Mouse (Mus musculus): Measurements from ENCODE around the gene Arl15. TPM values are rescaled to one million over a fixed set of nuclear protein-coding genes. Genes with fewer than 3 reads are reported as not detected.

Arl15 gene
- polyA plus RNA-seq, 1 experiment, result 23.8 TPM

DNA sequence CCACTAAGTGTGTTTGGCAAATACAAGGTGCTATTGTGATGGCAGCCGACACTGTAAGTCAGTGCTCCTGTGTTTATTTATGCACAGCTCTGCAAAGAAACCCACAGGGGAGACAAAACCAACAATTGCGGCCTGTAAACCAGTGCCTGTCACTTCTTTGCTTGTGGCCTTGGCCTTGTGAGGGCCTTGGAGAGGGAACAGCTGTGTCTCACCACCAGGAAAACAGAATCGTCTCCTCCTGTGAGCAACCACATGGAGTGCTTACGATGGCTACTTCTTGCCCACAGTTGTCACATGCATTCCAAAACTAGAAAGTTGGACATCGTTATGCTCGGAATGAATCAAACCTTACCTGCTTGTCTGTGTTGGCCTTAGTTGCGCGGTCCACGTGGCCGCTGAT, 52.1 kb downstream of the Arl15 start:
- TF ChIP-seq POLR2A (IDR thresholded peaks at IDR 0.05; ENCODE audit: borderline replicate concordance, extremely low read depth, insufficient read depth, insufficient read length, poor library complexity, severe bottlenecking), result no peak
- TF ChIP-seq CTCF (IDR thresholded peaks at IDR 0.05; ENCODE audit: borderline replicate concordance, extremely low read depth, insufficient read depth, insufficient read length), result no peak
- no peak for DNase-seq (ENCODE audit: low read depth)

DNA sequence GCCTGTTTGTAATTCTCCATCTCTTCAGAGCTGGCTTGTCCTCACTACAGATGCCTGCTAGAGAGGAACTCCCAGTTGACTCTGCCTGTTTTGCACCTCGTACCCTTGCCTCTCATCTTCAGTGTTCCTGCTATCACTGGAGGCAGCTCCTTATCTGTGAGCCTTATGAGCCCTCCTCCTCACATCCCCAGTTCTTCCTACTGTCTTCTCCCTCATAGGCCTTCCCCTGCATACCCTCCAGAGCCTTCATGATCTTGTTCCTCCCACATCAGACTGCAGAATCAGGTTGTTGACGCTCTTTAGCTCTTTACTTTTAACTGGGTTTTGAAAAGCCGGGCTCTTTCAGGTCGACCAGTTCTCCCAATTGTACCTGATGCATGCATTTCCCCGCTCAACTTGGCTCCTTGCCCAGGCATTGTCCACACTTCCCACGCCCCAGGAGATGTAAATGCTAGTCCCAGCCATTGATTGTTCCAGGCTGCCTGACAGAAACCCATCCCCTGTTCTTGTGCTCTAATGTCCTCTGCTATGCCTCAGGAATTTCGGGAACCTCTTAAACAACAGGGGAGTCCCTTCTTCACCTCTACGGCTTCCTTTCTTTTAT, 56.2 kb downstream of the Arl15 start:
- no peak for TF ChIP-seq CTCF (IDR thresholded peaks at IDR 0.05; ENCODE audit: borderline replicate concordance, extremely low read depth, insufficient read depth, insufficient read length)
- no peak for DNase-seq (ENCODE audit: low read depth)

DNA sequence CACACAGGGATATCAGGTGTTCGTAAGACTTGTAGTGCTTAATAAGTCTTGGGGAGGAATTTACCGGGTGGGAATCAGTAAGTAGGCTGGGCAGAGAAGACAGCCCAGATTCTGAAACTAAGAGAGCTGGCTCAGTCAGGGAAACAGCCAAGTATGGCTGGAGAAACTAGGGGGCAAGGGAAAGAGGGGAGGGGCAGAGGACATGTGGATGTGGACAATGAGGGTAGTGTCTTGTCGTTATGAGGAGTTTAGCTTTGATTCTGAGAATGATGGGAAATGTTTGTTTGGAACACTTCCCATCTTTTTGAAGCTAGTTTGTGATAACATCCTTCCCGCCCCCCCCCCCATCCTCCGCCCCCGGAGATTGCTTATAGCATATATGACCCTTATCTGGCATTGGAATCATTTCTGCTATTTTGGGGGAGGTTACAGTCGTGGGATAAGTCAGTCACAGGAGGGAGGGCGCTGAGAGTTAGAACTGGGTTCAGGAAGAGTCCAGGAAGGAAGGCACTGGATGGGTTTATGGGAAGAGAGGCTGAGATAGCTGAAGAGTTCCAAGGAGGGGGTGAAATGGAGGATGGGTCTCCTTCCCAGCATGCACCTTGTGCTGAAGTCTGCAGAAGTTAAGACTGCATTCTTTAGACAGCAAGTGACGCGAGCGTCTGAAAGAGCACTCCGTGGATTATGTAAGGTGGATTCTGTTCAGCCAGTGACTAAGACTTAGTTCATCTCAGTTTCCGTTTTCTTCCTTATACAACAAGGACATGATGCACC, 57.5 kb downstream of the Arl15 start:
- no peak for TF ChIP-seq POLR2A (IDR thresholded peaks at IDR 0.05; ENCODE audit: borderline replicate concordance, extremely low read depth, insufficient read depth, insufficient read length, poor library complexity, severe bottlenecking)
- no peak for DNase-seq (ENCODE audit: low read depth)

DNA sequence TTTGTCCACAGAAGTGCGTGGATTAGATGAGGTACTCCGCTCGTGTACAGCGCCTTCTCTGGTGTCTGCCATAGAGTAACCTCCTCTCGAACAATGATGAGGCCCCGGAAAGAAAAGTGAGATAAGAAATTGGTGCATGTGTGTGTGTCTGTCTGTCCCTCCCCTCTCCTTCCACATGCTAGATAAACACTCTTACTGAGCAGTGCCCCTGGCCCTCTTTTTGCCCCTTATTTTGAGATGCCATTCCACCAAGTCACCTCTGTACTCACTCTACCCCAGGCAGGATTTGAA, 58.0 kb downstream of the Arl15 start:
- no peak for TF ChIP-seq POLR2A (IDR thresholded peaks at IDR 0.05; ENCODE audit: borderline replicate concordance, extremely low read depth, insufficient read depth, insufficient read length, poor library complexity, severe bottlenecking)
- TF ChIP-seq CTCF (IDR thresholded peaks at IDR 0.05; ENCODE audit: borderline replicate concordance, extremely low read depth, insufficient read depth, insufficient read length), result no peak
- no peak for DNase-seq (ENCODE audit: low read depth)

DNA sequence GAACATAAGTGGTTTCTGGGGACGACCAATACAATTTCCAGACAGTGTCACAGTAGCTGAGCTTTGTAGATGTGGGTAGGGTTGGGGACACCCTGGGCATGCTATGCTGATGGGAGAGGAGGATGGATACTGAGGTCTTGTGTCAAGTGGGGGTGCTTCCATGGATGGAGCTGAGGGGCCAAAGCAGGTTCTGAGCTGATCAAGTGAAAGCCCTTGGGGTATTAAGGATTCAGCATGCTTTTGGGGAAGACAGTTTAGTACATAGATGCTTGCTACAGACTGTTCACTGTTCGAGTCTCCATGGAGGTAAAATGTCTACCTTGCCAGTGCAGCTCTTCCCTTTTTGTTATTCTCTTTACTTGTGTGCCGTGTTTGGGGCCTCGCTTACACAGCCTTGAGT, 59.8 kb downstream of the Arl15 start:
- TF ChIP-seq CTCF (IDR thresholded peaks at IDR 0.05; ENCODE audit: borderline replicate concordance, extremely low read depth, insufficient read depth, insufficient read length) (no peak), POLR2A (IDR thresholded peaks at IDR 0.05; ENCODE audit: borderline replicate concordance, extremely low read depth, insufficient read depth, insufficient read length, poor library complexity, severe bottlenecking) (no peak)

GRCm38 (mm10) chr13:113854551-113855312, 60.4 kb downstream of the Arl15 start:
- TF ChIP-seq POLR2A (IDR thresholded peaks at IDR 0.05; ENCODE audit: borderline replicate concordance, extremely low read depth, insufficient read depth, insufficient read length, poor library complexity, severe bottlenecking) (no peak), CTCF (IDR thresholded peaks at IDR 0.05; ENCODE audit: borderline replicate concordance, extremely low read depth, insufficient read depth, insufficient read length) (no peak)
- DNase-seq (ENCODE audit: low read depth), result no peak

More for the DNA sequence above, 59.8 kb downstream of the Arl15 start:
- DNase-seq (ENCODE audit: low read depth), result no peak

- no peak for DNase-seq (ENCODE audit: low read depth)
- TF ChIP-seq CTCF (IDR thresholded peaks at IDR 0.05; ENCODE audit: borderline replicate concordance, extremely low read depth, insufficient read depth, insufficient read length), result no peak
- no peak for TF ChIP-seq POLR2A (IDR thresholded peaks at IDR 0.05; ENCODE audit: borderline replicate concordance, extremely low read depth, insufficient read depth, insufficient read length, poor library complexity, severe bottlenecking)
Measured at GRCm38 (mm10) chr13:113856946-113857345, 62.6 kb downstream of the Arl15 start.

DNA sequence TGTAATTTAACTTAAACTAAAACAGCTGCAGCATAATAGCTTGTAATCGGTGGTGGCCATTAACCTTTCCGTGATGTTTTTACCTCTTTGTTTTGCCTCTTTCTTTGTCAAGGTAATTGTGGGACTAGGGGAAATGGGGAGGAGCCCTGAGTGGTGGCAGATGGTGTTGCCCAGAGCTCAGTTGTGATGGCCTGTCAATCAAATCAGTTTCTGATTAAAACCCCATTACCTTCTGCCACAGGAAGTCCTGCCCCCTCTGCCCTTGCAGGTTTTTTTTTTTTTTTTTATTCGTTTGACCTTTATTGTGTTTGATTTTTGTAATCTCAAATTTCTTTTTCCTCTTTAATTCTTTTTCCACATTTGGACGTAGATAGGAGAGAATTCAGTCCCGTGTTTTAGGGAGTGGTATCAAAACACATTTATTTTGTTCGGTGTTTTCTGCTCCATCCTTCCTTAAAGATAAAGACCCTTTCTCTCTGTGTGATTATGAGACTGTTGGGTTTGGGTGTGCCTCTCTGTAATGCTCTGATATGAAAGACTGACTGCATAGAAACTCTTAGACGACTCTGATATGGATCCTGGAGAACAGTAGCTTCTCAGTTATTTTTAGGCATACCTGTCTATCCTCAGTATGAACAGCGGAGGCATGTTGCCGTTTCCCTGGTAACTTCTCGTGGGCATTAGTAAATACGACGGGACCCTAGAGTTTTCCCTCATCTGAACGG, 64.5 kb downstream of the Arl15 start:
- TF ChIP-seq CTCF (IDR thresholded peaks at IDR 0.05; ENCODE audit: borderline replicate concordance, extremely low read depth, insufficient read depth, insufficient read length) (no peak), POLR2A (IDR thresholded peaks at IDR 0.05; ENCODE audit: borderline replicate concordance, extremely low read depth, insufficient read depth, insufficient read length, poor library complexity, severe bottlenecking) (no peak)
- peak; percentile 77 for DNase-seq (ENCODE audit: low read depth)

- TF ChIP-seq CTCF (IDR thresholded peaks at IDR 0.05; ENCODE audit: borderline replicate concordance, extremely low read depth, insufficient read depth, insufficient read length), result no peak
- TF ChIP-seq POLR2A (IDR thresholded peaks at IDR 0.05; ENCODE audit: borderline replicate concordance, extremely low read depth, insufficient read depth, insufficient read length, poor library complexity, severe bottlenecking), result no peak
- DNase-seq (ENCODE audit: low read depth), result no peak
Measured at GRCm38 (mm10) chr13:113859392-113859776, 65.1 kb downstream of the Arl15 start.

DNA sequence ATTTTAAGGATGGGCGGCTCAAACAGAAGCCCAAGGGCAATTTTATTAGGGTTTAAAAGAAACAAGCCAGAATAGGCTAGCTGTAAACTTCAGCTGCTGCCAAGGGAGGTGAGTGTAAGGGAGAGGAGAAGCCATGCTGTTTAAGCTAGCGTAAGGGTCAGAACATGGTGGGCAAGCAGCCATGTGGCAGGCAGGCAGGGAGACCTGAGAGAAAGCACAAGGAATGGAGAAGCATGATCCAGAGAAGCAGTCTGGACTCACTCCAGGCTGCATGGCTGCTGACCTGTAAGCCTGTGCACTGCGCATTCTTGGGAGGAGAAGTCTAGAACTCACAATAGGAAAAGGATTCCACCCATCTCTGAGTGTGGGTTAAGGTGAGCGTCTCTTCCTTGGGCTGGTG, 66.5 kb downstream of the Arl15 start:
- no peak for DNase-seq (ENCODE audit: low read depth)
- TF ChIP-seq CTCF (IDR thresholded peaks at IDR 0.05; ENCODE audit: borderline replicate concordance, extremely low read depth, insufficient read depth, insufficient read length) (no peak), POLR2A (IDR thresholded peaks at IDR 0.05; ENCODE audit: borderline replicate concordance, extremely low read depth, insufficient read depth, insufficient read length, poor library complexity, severe bottlenecking) (no peak)

GRCm38 (mm10) chr13:113861231-113861630, 66.9 kb downstream of the Arl15 start:
- no peak for DNase-seq (ENCODE audit: low read depth)
- TF ChIP-seq POLR2A (IDR thresholded peaks at IDR 0.05; ENCODE audit: borderline replicate concordance, extremely low read depth, insufficient read depth, insufficient read length, poor library complexity, severe bottlenecking) (no peak), CTCF (IDR thresholded peaks at IDR 0.05; ENCODE audit: borderline replicate concordance, extremely low read depth, insufficient read depth, insufficient read length) (no peak)

Measured in brain, embryonic 14.5 days (tissue).